Mouse (Mus musculus) liver, postnatal 0 days (tissue): ENCODE measurements around the gene Cstb.

Source experiments
- CTCF ChIP-seq: sonication (generic); IDR thresholded peaks from 2 replicates; pipeline ENCODE4 v1.5.1; 2016; ENCODE audit warnings: antibody characterized with exemption, low read depth
- EP300 ChIP-seq: IDR thresholded peaks from 2 replicates; pipeline ENCODE4 v1.6.1; 2016; ENCODE audit warnings: antibody characterized with exemption, low read depth, mild to moderate bottlenecking

DNA sequence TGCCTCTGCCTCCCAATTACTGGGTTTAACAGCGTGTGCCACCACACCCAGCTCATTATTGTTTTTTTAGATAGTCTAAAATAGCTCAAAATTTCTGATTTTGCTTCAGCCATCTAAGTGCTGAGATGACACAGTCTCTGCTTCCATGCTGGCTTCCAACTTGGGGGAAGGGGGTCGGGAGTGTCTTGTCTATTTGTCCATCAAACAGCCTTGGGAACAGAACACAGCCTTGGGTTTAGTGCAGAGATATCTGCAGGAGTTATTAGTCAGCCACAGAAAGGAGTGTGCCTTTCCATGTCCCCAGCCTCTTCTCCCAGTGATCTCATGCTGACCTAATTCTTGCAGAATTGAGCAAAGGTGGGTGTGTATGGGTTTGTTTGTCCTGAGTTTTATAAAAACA is 6.7 kb upstream of the Cstb start:
- TF ChIP-seq CTCF = no peak
- TF ChIP-seq EP300 = no peak
